Mouse (Mus musculus): ENCODE data around the gene Aldh18a1.
"Not testable (repeated sequence)": the region's sequence is repeated elsewhere in the genome, so short reads cannot be mapped to it uniquely, and the experiment has no call there.

Gene Aldh18a1

GRCm38 (mm10) chr19:40581662-40582061 is 6.6 kb downstream of the Aldh18a1 start:
- DNase-seq: no peak

- DNase-seq: no peak
Observed at GRCm38 (mm10) chr19:40580902-40581301, 7.4 kb downstream of the Aldh18a1 start.

GRCm38 (mm10) chr19:40575438-40575837 is 12.8 kb downstream of the Aldh18a1 start:
- no peak for DNase-seq

- DNase-seq: no peak
Observed at GRCm38 (mm10) chr19:40570726-40571125, 17.5 kb downstream of the Aldh18a1 start.

GRCm38 (mm10) chr19:40567616-40568015 is 20.6 kb downstream of the Aldh18a1 start:
- no peak for DNase-seq

- no peak for DNase-seq
Observed at GRCm38 (mm10) chr19:40563880-40564645, 24.2 kb downstream of the Aldh18a1 start.

- DNase-seq: not testable (repeated sequence)
Observed at GRCm38 (mm10) chr19:40561521-40561920, 26.7 kb downstream of the Aldh18a1 start.

GRCm38 (mm10) chr19:40556029-40556428 is 32.2 kb downstream of the Aldh18a1 start:
- no peak for DNase-seq

GRCm38 (mm10) chr19:40555136-40555535 is 33.1 kb downstream of the Aldh18a1 start:
- DNase-seq: no peak

GRCm38 (mm10) chr19:40554343-40554742 is 33.9 kb downstream of the Aldh18a1 start:
- no peak for DNase-seq

- DNase-seq: no peak
Observed at GRCm38 (mm10) chr19:40553849-40554248, 34.4 kb downstream of the Aldh18a1 start.

GRCm38 (mm10) chr19:40553014-40553789 is 35.1 kb downstream of the Aldh18a1 start:
- DNase-seq: no peak

- DNase-seq: no peak
Observed at GRCm38 (mm10) chr19:40549516-40550135, 38.6 kb downstream of the Aldh18a1 start.

- DNase-seq: peak; percentile 64
Observed at GRCm38 (mm10) chr19:40548796-40549515, 39.3 kb downstream of the Aldh18a1 start.

- no peak for DNase-seq
Observed at GRCm38 (mm10) chr19:40548386-40548785, 39.9 kb downstream of the Aldh18a1 start.

- peak; percentile 78 for DNase-seq
Observed at GRCm38 (mm10) chr19:40544856-40545255, 43.4 kb downstream of the Aldh18a1 start.

GRCm38 (mm10) chr19:40542776-40543175 is 45.5 kb downstream of the Aldh18a1 start:
- DNase-seq: no peak

GRCm38 (mm10) chr19:40536526-40536925 is 51.7 kb downstream of the Aldh18a1 start:
- DNase-seq: no peak

- DNase-seq: no peak
Observed at GRCm38 (mm10) chr19:40532525-40532924, 55.7 kb downstream of the Aldh18a1 start.

- no peak for DNase-seq
Observed at GRCm38 (mm10) chr19:40530323-40530722, 57.9 kb downstream of the Aldh18a1 start.

GRCm38 (mm10) chr19:40528254-40528653 is 60.0 kb downstream of the Aldh18a1 start:
- no peak for DNase-seq

- no peak for DNase-seq
Observed at GRCm38 (mm10) chr19:40526367-40527014, 61.8 kb downstream of the Aldh18a1 start.

All from retina, postnatal 1 day (tissue).